In the genomic region with DNA sequence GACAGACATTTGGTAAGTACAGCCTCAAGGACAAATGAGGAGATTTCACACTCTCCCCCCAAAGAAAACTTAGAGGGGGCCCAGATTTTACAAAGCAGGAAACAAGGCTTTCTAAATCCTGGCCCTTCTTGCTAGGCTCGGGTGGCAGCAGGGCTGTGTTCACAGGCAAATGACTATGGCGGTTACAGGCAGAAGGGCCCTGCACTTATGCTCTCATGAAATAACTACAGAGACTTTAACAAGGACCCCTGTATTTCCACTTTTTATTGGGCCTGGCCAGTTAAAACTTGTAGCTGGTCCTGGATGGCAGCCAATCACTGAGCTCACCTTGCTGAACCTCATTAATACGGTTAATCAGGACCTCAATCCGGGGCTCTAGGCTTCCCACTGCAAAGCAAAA, we compare ENCODE assay signal across 29 mouse cellular contexts. TPM values are rescaled to one million over a fixed set of nuclear protein-coding genes. Genes with fewer than 3 reads are reported as not detected.
A peak's percentile ranks its signal among the peaks of the same experiment; 100 is the strongest.
DNase-seq lines count a peak whose midpoint lies in the region; ATAC-seq lines count a peak whose summit lies in the region.
"Had no signal": no experiment of that assay in that cellular context is flagged by ENCODE, and none has a peak within 500 bp of the region (broad histone marks: within the 10 kb centered on the region; RNA-seq: fewer than 3 reads in every experiment).

No protein-coding gene starts in this region.

- H3K36me3 ChIP-seq in forebrain, embryonic 14.5 days (ENCODE audit: control insufficient read depth, insufficient read depth, low read length): no peaks in the 10 kb centered on the region
- H3K36me3 ChIP-seq in forebrain, embryonic 15.5 days: no peaks in the 10 kb centered on the region
- no peaks in the 10 kb centered on the region for H3K36me3 ChIP-seq in midbrain, embryonic 11.5 days (ENCODE audit: control insufficient read depth, insufficient read depth, low read length)
- H3K36me3 ChIP-seq in midbrain, embryonic 13.5 days: no peaks in the 10 kb centered on the region
- no peaks in the 10 kb centered on the region for H3K36me3 ChIP-seq in limb, embryonic 13.5 days
- H3K36me3 ChIP-seq: embryonic facial prominence, embryonic 13.5 days; embryonic facial prominence, embryonic 15.5 days; forebrain, embryonic 10.5 days; forebrain, embryonic 12.5 days; G1E had no signal

- H3K27ac ChIP-seq in forebrain, embryonic 14.5 days (ENCODE audit: low read depth, low read length): no peak overlapping the region
- no peak overlapping the region for H3K27ac ChIP-seq in forebrain, embryonic 15.5 days (replicated peaks)
- no peak overlapping the region for H3K27ac ChIP-seq in midbrain, embryonic 11.5 days (ENCODE audit: low read depth, low read length)
- no peak overlapping the region for H3K27ac ChIP-seq in midbrain, embryonic 13.5 days
- peak overlapping the region; percentile 63; the same call in 1 of the 2 replicates for H3K27ac ChIP-seq in limb, embryonic 13.5 days
- H3K27ac ChIP-seq: embryonic facial prominence, embryonic 13.5 days; embryonic facial prominence, embryonic 15.5 days; forebrain, embryonic 10.5 days; forebrain, embryonic 12.5 days had no signal

- DNase-seq in forebrain, embryonic 14.5 days (ENCODE audit: low spot score): peak; percentile 4
- peak; percentile 44 for DNase-seq in midbrain, embryonic 11.5 days (ENCODE audit: low spot score, missing footprints)
- no peak for DNase-seq in adrenal gland, postnatal 14 days
- no peak for DNase-seq in heart, adult 9 months (ENCODE audit: low spot score in 2 of 2)
- DNase-seq: adrenal gland, adult 8-10 months; adrenal gland, postnatal 25 days; B cell, adult 2 months; cerebellum, adult 11-12 months; cerebellum, adult 2 months; cerebellum, adult 9-10 months; cerebellum, postnatal 10 days; cerebellum, postnatal 25 days; embryo, embryonic 11 days had no signal

- no peaks in the 10 kb centered on the region for H3K27me3 ChIP-seq in forebrain, embryonic 14.5 days (replicated peaks; ENCODE audit: control insufficient read depth, insufficient read depth, low read length)
- H3K27me3 ChIP-seq in forebrain, embryonic 15.5 days: no peaks in the 10 kb centered on the region
- no peaks in the 10 kb centered on the region for H3K27me3 ChIP-seq in midbrain, embryonic 11.5 days (ENCODE audit: control insufficient read depth, insufficient read depth, low read length)
- no peaks in the 10 kb centered on the region for H3K27me3 ChIP-seq in midbrain, embryonic 13.5 days
- no peaks in the 10 kb centered on the region for H3K27me3 ChIP-seq in limb, embryonic 13.5 days
- H3K27me3 ChIP-seq: embryonic facial prominence, embryonic 13.5 days; embryonic facial prominence, embryonic 15.5 days; forebrain, embryonic 12.5 days had no signal

- no peak overlapping the region for H3K4me3 ChIP-seq in forebrain, embryonic 14.5 days (ENCODE audit: low read depth, low read length)
- no peak overlapping the region for H3K4me3 ChIP-seq in forebrain, embryonic 15.5 days
- no peak overlapping the region for H3K4me3 ChIP-seq in midbrain, embryonic 11.5 days (ENCODE audit: low read depth, low read length)
- no peak overlapping the region for H3K4me3 ChIP-seq in midbrain, embryonic 13.5 days (replicated peaks)
- H3K4me3 ChIP-seq in limb, embryonic 13.5 days: no peak overlapping the region
- H3K4me3 ChIP-seq: embryonic facial prominence, embryonic 13.5 days; embryonic facial prominence, embryonic 15.5 days; erythroblast, embryonic 14.5 days; forebrain, embryonic 10.5 days; forebrain, embryonic 12.5 days had no signal

- 51% methylated on average over 4 of the region's 4 CpGs for WGBS in forebrain, embryonic 14.5 days
- 49% methylated on average over 4 of the region's 4 CpGs for whole genome bisulfite sequencing in forebrain, embryonic 15.5 days
- WGBS in midbrain, embryonic 11.5 days: 86% methylated on average over 4 of the region's 4 CpGs
- 82% methylated on average over 4 of the region's 4 CpGs for WGBS in midbrain, embryonic 13.5 days
- 37% methylated on average over 4 of the region's 4 CpGs for WGBS in limb, embryonic 13.5 days

- H3K9ac ChIP-seq in forebrain, embryonic 14.5 days (ENCODE audit: low read length): no peak overlapping the region
- H3K9ac ChIP-seq in forebrain, embryonic 15.5 days (replicated peaks): no peak overlapping the region
- no peak overlapping the region for H3K9ac ChIP-seq in midbrain, embryonic 11.5 days (ENCODE audit: low read length)
- H3K9ac ChIP-seq in midbrain, embryonic 13.5 days (replicated peaks): no peak overlapping the region
- no peak overlapping the region for H3K9ac ChIP-seq in limb, embryonic 13.5 days
- H3K9ac ChIP-seq: embryonic facial prominence, embryonic 13.5 days; embryonic facial prominence, embryonic 15.5 days; forebrain, embryonic 12.5 days had no signal

- H3K4me2 ChIP-seq in forebrain, embryonic 14.5 days (ENCODE audit: low read length): no peak overlapping the region
- H3K4me2 ChIP-seq in forebrain, embryonic 15.5 days (replicated peaks): no peak overlapping the region
- no peak overlapping the region for H3K4me2 ChIP-seq in midbrain, embryonic 11.5 days
- H3K4me2 ChIP-seq in midbrain, embryonic 13.5 days (replicated peaks): no peak overlapping the region
- H3K4me2 ChIP-seq in limb, embryonic 13.5 days (replicated peaks): no peak overlapping the region
- H3K4me2 ChIP-seq: embryonic facial prominence, embryonic 13.5 days; embryonic facial prominence, embryonic 15.5 days; forebrain, embryonic 12.5 days had no signal

- ATAC-seq in forebrain, embryonic 14.5 days: no peak
- no peak for ATAC-seq in forebrain, embryonic 15.5 days (replicated peaks)
- ATAC-seq in midbrain, embryonic 11.5 days (ENCODE audit: low FRiP score): no peak
- no peak for ATAC-seq in midbrain, embryonic 13.5 days
- ATAC-seq in limb, embryonic 13.5 days (ENCODE audit: low FRiP score, low read depth): peak; percentile 83
- ATAC-seq: activated CD4-positive, CD25-positive, alpha-beta regulatory T cell, adult 4 months; CD4-positive, CD25-positive, alpha-beta regulatory T cell, adult 4 months; forebrain, embryonic 16.5 days; Patski had no signal

- no peaks in the 10 kb centered on the region for H3K4me1 ChIP-seq in forebrain, embryonic 14.5 days (ENCODE audit: control insufficient read depth, insufficient read depth, low read length)
- no peaks in the 10 kb centered on the region for H3K4me1 ChIP-seq in forebrain, embryonic 15.5 days
- no peaks in the 10 kb centered on the region for H3K4me1 ChIP-seq in midbrain, embryonic 11.5 days (ENCODE audit: control insufficient read depth, insufficient read depth, low read length)
- H3K4me1 ChIP-seq in midbrain, embryonic 13.5 days (replicated peaks): no peaks in the 10 kb centered on the region
- H3K4me1 ChIP-seq in limb, embryonic 13.5 days: peaks cover 14% of the 10 kb centered on the region
- H3K4me1 ChIP-seq: embryonic facial prominence, embryonic 13.5 days; embryonic facial prominence, embryonic 15.5 days; forebrain, embryonic 10.5 days; forebrain, embryonic 12.5 days had no signal

- H3K9me3 ChIP-seq in forebrain, embryonic 14.5 days (replicated peaks; ENCODE audit: control insufficient read depth, low read length): no peaks in the 10 kb centered on the region
- no peaks in the 10 kb centered on the region for H3K9me3 ChIP-seq in forebrain, embryonic 15.5 days
- no peaks in the 10 kb centered on the region for H3K9me3 ChIP-seq in midbrain, embryonic 11.5 days (ENCODE audit: control insufficient read depth, low read length)
- H3K9me3 ChIP-seq in midbrain, embryonic 13.5 days: no peaks in the 10 kb centered on the region
- no peaks in the 10 kb centered on the region for H3K9me3 ChIP-seq in limb, embryonic 13.5 days
- H3K9me3 ChIP-seq: embryonic facial prominence, embryonic 13.5 days; embryonic facial prominence, embryonic 15.5 days; forebrain, embryonic 10.5 days; forebrain, embryonic 12.5 days; G1E had no signal

RNA-seq across cellular contexts. Expression of gene Syce1, which starts 7.1 kb away (rescaled TPM):
- polyA plus RNA-seq in forebrain, embryonic 14.5 days (2014; fragmentation: Nextera tagmentation; extraction: Ambion mirVana): 0.23 and 0.45 TPM in 2 replicates
- 0.13 and 0.55 TPM in 2 replicates for polyA plus RNA-seq in forebrain, embryonic 15.5 days (2015; fragmentation: Nextera tagmentation; extraction: Ambion mirVana)
- polyA plus RNA-seq in midbrain, embryonic 11.5 days (2014; fragmentation: Nextera tagmentation; extraction: Ambion mirVana): 0.12 TPM in 1 of 2 replicates, not detected in the other
- 0.22 and 0.24 TPM in 2 replicates for polyA plus RNA-seq in midbrain, embryonic 13.5 days (2015; fragmentation: Nextera tagmentation; extraction: Ambion mirVana)
- polyA plus RNA-seq in limb, embryonic 13.5 days (2015; fragmentation: Nextera tagmentation; extraction: Ambion mirVana): 0.67 and 1.1 TPM in 2 replicates
- total RNA-seq in adrenal gland, postnatal 14 days (2021): not detected in 2 replicates
- total RNA-seq: adrenal gland, adult 8-10 months; adrenal gland, postnatal 25 days; CH12.LX; G1E had no signal
- polyA plus RNA-seq: embryonic facial prominence, embryonic 13.5 days; forebrain, embryonic 10.5 days; G1E; Patski had no signal

RNA-seq across cellular contexts. Expression of gene Cyp2e1, which starts 17.0 kb away (rescaled TPM):
- not detected in 2 replicates for polyA plus RNA-seq in forebrain, embryonic 14.5 days (2014; fragmentation: Nextera tagmentation; extraction: Ambion mirVana)
- not detected in 2 replicates for polyA plus RNA-seq in forebrain, embryonic 15.5 days (2015; fragmentation: Nextera tagmentation; extraction: Ambion mirVana)
- polyA plus RNA-seq in midbrain, embryonic 11.5 days (2014; fragmentation: Nextera tagmentation; extraction: Ambion mirVana): not detected in 2 replicates
- polyA plus RNA-seq in midbrain, embryonic 13.5 days (2015; fragmentation: Nextera tagmentation; extraction: Ambion mirVana): not detected in 2 replicates
- polyA plus RNA-seq in limb, embryonic 13.5 days (2015; fragmentation: Nextera tagmentation; extraction: Ambion mirVana): not detected in 2 replicates
- 83.0 and 573 TPM in 2 replicates for total RNA-seq in adrenal gland, postnatal 14 days (2021)
- total RNA-seq: CH12.LX; common myeloid progenitor, adult 5-6 weeks had no signal
- polyA plus RNA-seq: embryonic facial prominence, embryonic 11.5 days; embryonic facial prominence, embryonic 13.5 days; embryonic facial prominence, embryonic 15.5 days; erythroblast, embryonic 14.5 days; forebrain, embryonic 10.5 days; forebrain, embryonic 12.5 days; forebrain, embryonic 16.5 days; G1E; Patski had no signal

RNA-seq across cellular contexts. Expression of gene Zfp941, which starts 41.4 kb away (rescaled TPM):
- 12.3 and 13.6 TPM in 2 replicates for polyA plus RNA-seq in forebrain, embryonic 14.5 days (2014; fragmentation: Nextera tagmentation; extraction: Ambion mirVana)
- polyA plus RNA-seq in forebrain, embryonic 15.5 days (2015; fragmentation: Nextera tagmentation; extraction: Ambion mirVana): 11.1 and 12.7 TPM in 2 replicates
- polyA plus RNA-seq in midbrain, embryonic 11.5 days (2014; fragmentation: Nextera tagmentation; extraction: Ambion mirVana): 5.4 and 7.1 TPM in 2 replicates
- 20.4 and 24.4 TPM in 2 replicates for polyA plus RNA-seq in midbrain, embryonic 13.5 days (2015; fragmentation: Nextera tagmentation; extraction: Ambion mirVana)
- polyA plus RNA-seq in limb, embryonic 13.5 days (2015; fragmentation: Nextera tagmentation; extraction: Ambion mirVana): 2.7 and 3.0 TPM in 2 replicates
- total RNA-seq in adrenal gland, postnatal 14 days (2021): 1.9 and 2.6 TPM in 2 replicates
- polyA plus RNA-seq: erythroblast, embryonic 14.5 days; G1E; Patski had no signal

RNA-seq across cellular contexts. Expression of gene Urah, which starts 54.3 kb away (rescaled TPM):
- polyA plus RNA-seq in forebrain, embryonic 14.5 days (2014; fragmentation: Nextera tagmentation; extraction: Ambion mirVana): 0.41 TPM in 1 of 2 replicates, not detected in the other
- not detected in 2 replicates for polyA plus RNA-seq in forebrain, embryonic 15.5 days (2015; fragmentation: Nextera tagmentation; extraction: Ambion mirVana)
- not detected in 2 replicates for polyA plus RNA-seq in midbrain, embryonic 11.5 days (2014; fragmentation: Nextera tagmentation; extraction: Ambion mirVana)
- polyA plus RNA-seq in midbrain, embryonic 13.5 days (2015; fragmentation: Nextera tagmentation; extraction: Ambion mirVana): not detected in 2 replicates
- polyA plus RNA-seq in limb, embryonic 13.5 days (2015; fragmentation: Nextera tagmentation; extraction: Ambion mirVana): 1.0 and 1.4 TPM in 2 replicates
- 1.4 and 31.0 TPM in 2 replicates for total RNA-seq in adrenal gland, postnatal 14 days (2021)
- total RNA-seq: CH12.LX; common myeloid progenitor, adult 5-6 weeks; G1E had no signal
- polyA plus RNA-seq: activated CD4-positive, CD25-positive, alpha-beta regulatory T cell, adult 4 months; CD4-positive, CD25-positive, alpha-beta regulatory T cell, adult 4 months; erythroblast, embryonic 14.5 days; forebrain, embryonic 12.5 days; forebrain, embryonic 16.5 days; G1E had no signal

Comparison
In these comparisons a context has a peak if more than half of its experiments do, and no peak if none do; other contexts are left out.
1. DNase-seq: peak in forebrain, embryonic 14.5 days (single experiment) and midbrain, embryonic 11.5 days (single experiment); none in adrenal gland, postnatal 14 days (single experiment) and heart, adult 9 months (0 of 2).